Mouse (Mus musculus) stomach, embryonic 16.5 days (tissue): ENCODE data around the gene Pabpn1. TPM values are rescaled to one million over a fixed set of nuclear protein-coding genes. Genes with fewer than 3 reads are reported as not detected.

ENCODE experiments used
- ATAC-seq: fragments of 200-750 bp; cut with Nextera tagmentation; 2 replicates; pipeline ENCODE4 v1.8.0; 2017; ENCODE audit warnings: moderate number of reproducible peaks, moderate TSS enrichment; ENCODE audit not compliant: insufficient read depth, low FRiP score
- H3K27ac ChIP-seq: fragments of 300-500 bp; sonication (generic); 2 replicates; pipeline ENCODE4 v1.5.1; 2014; ENCODE audit warnings: low read length
- H3K27me3 ChIP-seq: fragments of 300-500 bp; sonication (generic); 2 replicates; pipeline ENCODE4 v1.6.1; 2014; ENCODE audit warnings: low read length, control low read depth, mixed read lengths; ENCODE audit not compliant: control insufficient read depth, insufficient read depth
- H3K36me3 ChIP-seq: fragments of 300-500 bp; sonication (generic); 2 replicates; pipeline ENCODE4 v1.6.1; 2014; ENCODE audit warnings: low read length; ENCODE audit not compliant: control insufficient read depth, insufficient read depth
- H3K4me1 ChIP-seq: fragments of 300-500 bp; sonication (generic); 2 replicates; pipeline ENCODE4 v1.6.1; 2014; ENCODE audit warnings: low read length, control low read depth, mixed read lengths; ENCODE audit not compliant: control insufficient read depth, insufficient read depth
- H3K4me2 ChIP-seq: fragments of 300-500 bp; sonication (generic); 2 replicates; pipeline ENCODE4 v1.6.1; 2014; ENCODE audit warnings: low read depth, low read length, mixed read lengths
- H3K4me3 ChIP-seq: fragments of 300-500 bp; sonication (generic); replicated peaks from 2 replicates; pipeline ENCODE4 v1.5.1; 2014; ENCODE audit warnings: mild to moderate bottlenecking, low read length
- H3K9ac ChIP-seq: fragments of 300-500 bp; sonication (generic); 2 replicates; pipeline ENCODE4 v1.6.1; 2014; ENCODE audit warnings: low read length
- H3K9me3 ChIP-seq: fragments of 300-500 bp; sonication (generic); replicated peaks from 2 replicates; pipeline ENCODE4 v1.6.1; 2016; ENCODE audit warnings: low read length, control low read depth; ENCODE audit not compliant: control insufficient read depth
- WGBS: fragments of 180-500 bp; shearing (Covaris S2); extraction: QIAGEN DNeasy Blood & Tissue Kit; methylation state at CpG from one replicate; pipeline ENCODE4 v1.1.7; 2014; 5-methylcytosine and 5-hydroxymethylcytosine counted together
- polyA plus RNA-seq: library from polyadenylated mRNA; unstranded; fragments of >200 nt; fragmentation: Nextera tagmentation; extraction: Ambion mirVana; gene quantifications from 2 replicates; pipeline ENCODE4 v1.2.1, GENCODE M21; 2015

Gene Pabpn1
- polyA plus RNA-seq, 1 experiment from 2014 or later = 78.6 TPM

- Histone ChIP-seq H3K27me3 (no peaks in the 10 kb centered on the region), H3K4me3 (no peak overlapping the region), H3K9ac (no peak overlapping the region), H3K36me3 (no peaks in the 10 kb centered on the region), H3K9me3 (no peaks in the 10 kb centered on the region), H3K27ac (no peak overlapping the region), H3K4me2 (no peak overlapping the region), H3K4me1 (no peaks in the 10 kb centered on the region)
- WGBS = 50% methylated on average over 3 of the region's 3 CpGs
- no peak for ATAC-seq
Measured at GRCm38 (mm10) chr14:54866268-54866667, 26.0 kb upstream of the Pabpn1 start.

GRCm38 (mm10) chr14:54866936-54867335 lies 25.4 kb upstream of the Pabpn1 start:
- H3K36me3 ChIP-seq = no peaks in the 10 kb centered on the region
- H3K4me2 ChIP-seq = no peak overlapping the region
- ATAC-seq = no peak
- no peak overlapping the region for H3K4me3 ChIP-seq
- no peaks in the 10 kb centered on the region for H3K27me3 ChIP-seq
- H3K9ac ChIP-seq = no peak overlapping the region
- no peaks in the 10 kb centered on the region for H3K9me3 ChIP-seq
- H3K27ac ChIP-seq = no peak overlapping the region
- no peaks in the 10 kb centered on the region for H3K4me1 ChIP-seq
- WGBS = 59% methylated on average over 5 of the region's 5 CpGs

DNA sequence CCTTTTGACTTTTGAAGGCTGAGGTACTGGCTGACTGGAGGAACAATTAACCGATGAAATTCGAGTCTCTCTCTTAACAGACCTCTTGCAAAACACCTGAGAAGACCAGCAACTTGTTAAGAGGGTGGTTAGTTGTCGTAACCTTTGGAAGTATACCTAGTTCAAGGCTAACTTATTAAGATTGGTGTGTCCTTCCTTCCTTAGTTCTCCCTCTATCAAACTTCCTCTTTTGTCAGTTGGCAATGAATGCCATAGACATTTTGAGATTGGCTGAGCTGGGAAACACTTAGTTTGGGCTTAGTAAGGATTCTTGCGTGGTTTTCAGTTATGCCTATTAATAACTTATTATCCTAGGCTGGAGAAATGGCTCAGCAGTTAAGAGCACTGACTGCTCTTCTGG lies 24.3 kb upstream of the Pabpn1 start:
- Histone ChIP-seq H3K4me3 (no peak overlapping the region), H3K4me1 (no peaks in the 10 kb centered on the region), H3K36me3 (no peaks in the 10 kb centered on the region), H3K9me3 (no peaks in the 10 kb centered on the region), H3K9ac (no peak overlapping the region), H3K27ac (no peak overlapping the region), H3K27me3 (no peaks in the 10 kb centered on the region), H3K4me2 (no peak overlapping the region)
- 76% methylated on average over 4 of the region's 4 CpGs for WGBS
- no peak for ATAC-seq

DNA sequence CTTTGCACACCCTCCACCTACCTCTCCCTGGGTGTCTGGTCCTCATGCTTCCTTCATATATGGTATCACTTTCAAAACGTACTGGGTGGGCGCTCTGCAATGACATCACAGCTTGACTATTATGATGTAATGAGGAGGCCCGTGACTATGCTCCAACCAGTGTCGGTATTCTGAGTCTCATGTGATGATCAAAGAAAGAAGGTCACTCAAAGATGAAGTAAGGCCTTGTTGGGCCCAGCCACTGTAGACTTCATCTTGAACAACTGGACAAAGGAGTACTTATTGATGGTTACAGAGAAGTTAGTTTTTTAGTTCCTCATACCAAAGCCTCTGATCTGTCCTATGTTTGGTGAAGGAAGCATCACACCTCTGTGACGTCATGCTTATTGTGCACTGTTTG lies 21.4 kb upstream of the Pabpn1 start, which contains the start of gene Homez:
Gene Homez (minus strand): TSS at position 101 of the 400 bp plus-strand sequence.
- H3K36me3 ChIP-seq = no peaks in the 10 kb centered on the region
- H3K27ac ChIP-seq = no peak within 1 kb of the TSS
- H3K4me1 ChIP-seq = peaks cover 3% of the 10 kb centered on the region
- ATAC-seq = no peak
- no peak within 1 kb of the TSS for H3K4me3 ChIP-seq
- H3K9me3 ChIP-seq = no peaks in the 10 kb centered on the region
- no peak within 1 kb of the TSS for H3K4me2 ChIP-seq
- no peaks in the 10 kb centered on the region for H3K27me3 ChIP-seq
- WGBS = 89% methylated on average over 5 of the region's 5 CpGs
- no peak within 1 kb of the TSS for H3K9ac ChIP-seq

DNA sequence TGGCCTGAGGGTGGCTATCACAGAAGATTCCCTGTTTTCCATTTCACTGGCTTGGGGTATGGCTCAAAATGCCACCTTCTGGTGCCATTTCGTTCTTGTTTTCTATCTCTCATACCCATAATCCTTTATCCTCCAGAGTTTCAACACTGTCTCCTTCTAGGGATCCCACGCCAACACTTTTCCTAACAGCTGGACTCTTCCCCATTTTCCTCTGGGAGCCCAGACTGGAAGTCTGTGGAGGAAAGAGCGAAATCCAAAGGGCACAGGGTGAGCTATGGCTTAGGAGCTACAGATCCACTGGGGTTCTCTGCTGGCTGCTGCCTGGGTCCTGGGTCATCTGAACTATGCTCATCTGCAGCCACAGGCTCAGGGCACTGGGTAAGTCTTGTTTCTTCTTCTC lies 18.1 kb upstream of the Pabpn1 start:
- no peak overlapping the region for H3K4me2 ChIP-seq
- no peak overlapping the region for H3K27ac ChIP-seq
- H3K4me3 ChIP-seq = no peak overlapping the region
- ATAC-seq = no peak
- no peaks in the 10 kb centered on the region for H3K9me3 ChIP-seq
- no peaks in the 10 kb centered on the region for H3K27me3 ChIP-seq
- no peak overlapping the region for H3K9ac ChIP-seq
- H3K36me3 ChIP-seq = no peaks in the 10 kb centered on the region
- 93% methylated on average over 3 of the region's 3 CpGs for WGBS
- H3K4me1 ChIP-seq = peaks cover 6% of the 10 kb centered on the region

GRCm38 (mm10) chr14:54875844-54876538 lies 16.3 kb upstream of the Pabpn1 start:
- peak; percentile 40; the same call in 1 of the 2 replicates for ATAC-seq
- peak overlapping the region; percentile 88 for H3K9ac ChIP-seq
- H3K4me2 ChIP-seq = peak overlapping the region; percentile 99
- H3K4me1 ChIP-seq = peaks cover 6% of the 10 kb centered on the region
- no peaks in the 10 kb centered on the region for H3K36me3 ChIP-seq
- peak overlapping the region; percentile 76 for H3K4me3 ChIP-seq
- no peaks in the 10 kb centered on the region for H3K9me3 ChIP-seq
- peak overlapping the region; percentile 75 for H3K27ac ChIP-seq
- H3K27me3 ChIP-seq = no peaks in the 10 kb centered on the region
- WGBS = 3% methylated on average over 36 of the region's 36 CpGs

DNA sequence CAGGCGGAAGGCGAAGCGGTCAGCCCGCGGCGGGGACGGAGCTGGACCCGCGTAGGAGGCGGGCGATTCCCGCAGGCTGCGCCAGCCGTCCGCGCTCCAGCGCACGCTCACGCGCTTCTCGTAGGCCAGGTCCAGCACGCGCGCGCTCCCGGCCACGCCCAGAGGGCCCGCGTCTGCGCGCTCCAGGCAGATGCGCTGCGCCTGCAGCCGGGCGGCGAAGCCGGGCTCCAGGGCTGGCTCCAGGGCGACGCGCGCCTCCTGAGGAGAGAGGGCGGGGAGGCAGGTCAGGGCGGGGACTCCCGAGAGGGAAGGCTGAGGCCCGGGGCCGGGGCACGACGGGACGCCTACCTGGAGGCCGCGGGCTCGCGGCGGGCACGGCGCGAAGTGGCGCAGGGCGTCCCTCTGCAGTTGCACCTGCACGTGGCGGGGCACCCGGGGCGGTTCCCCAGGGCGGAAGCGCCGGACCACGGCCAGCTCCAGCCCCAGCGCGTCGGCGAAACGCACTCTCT lies 15.7 kb upstream of the Pabpn1 start:
- H3K27ac ChIP-seq = peak overlapping the region; percentile 75

GRCm38 (mm10) chr14:54877048-54877715 lies 15.1 kb upstream of the Pabpn1 start, which contains the start of gene Ppp1r3e:
Ppp1r3e (minus strand) TSS chr14:54877550.
- Histone ChIP-seq H3K4me2 (peak within 1 kb of the TSS; percentile 99), H3K4me3 (peak within 1 kb of the TSS; percentile 76), H3K27ac (peak within 1 kb of the TSS; percentile 75), H3K36me3 (no peaks in the 10 kb centered on the region), H3K4me1 (peaks cover 6% of the 10 kb centered on the region), H3K9ac (peak within 1 kb of the TSS; percentile 88), H3K9me3 (no peaks in the 10 kb centered on the region), H3K27me3 (no peaks in the 10 kb centered on the region)
- ATAC-seq = peak; percentile 85
- under 1% methylated on average over 61 of the region's 61 CpGs for whole genome bisulfite sequencing

More for the DNA sequence above, 15.7 kb upstream of the Pabpn1 start:
- WGBS = under 1% methylated on average over 68 of the region's 72 CpGs
- H3K4me1 ChIP-seq = peaks cover 6% of the 10 kb centered on the region
- H3K9ac ChIP-seq = peak overlapping the region; percentile 88
- ATAC-seq = peak; percentile 91
- H3K4me3 ChIP-seq = peak overlapping the region; percentile 76
- H3K4me2 ChIP-seq = peak overlapping the region; percentile 99
- H3K36me3 ChIP-seq = no peaks in the 10 kb centered on the region
- no peaks in the 10 kb centered on the region for H3K27me3 ChIP-seq
- H3K9me3 ChIP-seq = no peaks in the 10 kb centered on the region
